Mouse (Mus musculus) lung, adult 2 months (tissue): ENCODE measurements around the gene Slc28a3.

ENCODE experiments used
- CTCF ChIP-seq: fragments of 200-500 bp; IDR thresholded peaks from 2 replicates; pipeline ENCODE4 v1.5.1; 2011; ENCODE audit warnings: mild to moderate bottlenecking, low read length, control low read depth; ENCODE audit not compliant: insufficient read depth
- POLR2A ChIP-seq: fragments of 200-500 bp; IDR thresholded peaks from 2 replicates; pipeline ENCODE4 v1.6.1; 2011; ENCODE audit warnings: low read depth, mild to moderate bottlenecking, control low read depth, low read length, borderline replicate concordance; ENCODE audit errors: extremely low read depth

DNA sequence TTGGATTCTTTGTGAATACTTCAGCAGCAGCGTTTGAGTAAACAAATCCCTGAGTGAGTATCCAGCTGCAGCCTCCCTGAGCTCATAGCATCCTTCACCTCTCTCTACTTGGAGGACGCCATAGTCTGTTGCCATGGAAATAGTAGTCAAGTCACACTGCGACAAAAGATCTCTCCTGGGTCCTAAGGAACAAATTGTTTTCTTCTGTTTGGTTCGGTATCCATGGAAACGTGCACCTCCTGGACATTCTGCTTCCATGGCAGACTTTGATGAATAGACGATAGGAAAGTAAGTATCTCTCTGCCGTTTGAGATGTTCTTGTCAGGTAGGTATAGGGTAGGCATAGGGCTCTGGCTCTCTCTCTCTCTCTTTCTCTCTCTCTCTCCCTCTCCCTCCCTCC is 63.1 kb downstream of the Slc28a3 start:
- TF ChIP-seq POLR2A (no peak), CTCF (no peak)
